Mouse (Mus musculus): Measurements from ENCODE around the gene Cacng6. TPM values are rescaled to one million over a fixed set of nuclear protein-coding genes. Genes with fewer than 3 reads are reported as not detected.

The Cacng6 gene
- polyA plus RNA-seq, 1 experiment from 2014 or later = 1.5 TPM

GRCm38 (mm10) chr7:3422051-3422450, 1.9 kb upstream of the Cacng6 start:
- no peak overlapping the region for H3K4me3 ChIP-seq
- no peak overlapping the region for H3K27ac ChIP-seq
- H3K27me3 ChIP-seq (replicated peaks) = peaks cover 43% of the 10 kb centered on the region
- H3K9ac ChIP-seq = no peak overlapping the region
- no peaks in the 10 kb centered on the region for H3K9me3 ChIP-seq
- H3K36me3 ChIP-seq = no peaks in the 10 kb centered on the region
- no peak for ATAC-seq (ENCODE audit: low FRiP score, low read depth)
- H3K4me2 ChIP-seq (replicated peaks) = no peak overlapping the region
- WGBS = 73% methylated on average over 7 of the region's 7 CpGs
- H3K4me1 ChIP-seq = peaks cover 9% of the 10 kb centered on the region

- H3K27me3 ChIP-seq (replicated peaks) = peaks cover 40% of the 10 kb centered on the region
- H3K4me2 ChIP-seq (replicated peaks) = peak overlapping the region; percentile 56
- H3K9ac ChIP-seq = no peak overlapping the region
- no peak overlapping the region for H3K27ac ChIP-seq
- peak; percentile 57 for ATAC-seq (ENCODE audit: low FRiP score, low read depth)
- no peaks in the 10 kb centered on the region for H3K9me3 ChIP-seq
- no peaks in the 10 kb centered on the region for H3K36me3 ChIP-seq
- H3K4me3 ChIP-seq = peak overlapping the region; percentile 24
- peaks cover 9% of the 10 kb centered on the region for H3K4me1 ChIP-seq
- WGBS = under 1% methylated on average over 30 of the region's 30 CpGs
These were observed 565 bp upstream of the Cacng6 start for GRCm38 (mm10) chr7:3423430-3423829.

GRCm38 (mm10) chr7:3425141-3425540, 1.1 kb downstream of the Cacng6 start:
- Histone ChIP-seq H3K4me3 (no peak overlapping the region), H3K9ac (no peak overlapping the region), H3K4me2 (replicated peaks) (no peak overlapping the region), H3K27me3 (replicated peaks) (peaks cover 36% of the 10 kb centered on the region), H3K27ac (no peak overlapping the region), H3K36me3 (no peaks in the 10 kb centered on the region), H3K4me1 (peaks cover 9% of the 10 kb centered on the region), H3K9me3 (no peaks in the 10 kb centered on the region)
- 95% methylated on average over 5 of the region's 5 CpGs for WGBS
- no peak for ATAC-seq (ENCODE audit: low FRiP score, low read depth)

- Histone ChIP-seq H3K4me2 (replicated peaks) (no peak overlapping the region), H3K36me3 (no peaks in the 10 kb centered on the region), H3K9me3 (no peaks in the 10 kb centered on the region), H3K27ac (no peak overlapping the region), H3K4me1 (no peaks in the 10 kb centered on the region), H3K4me3 (no peak overlapping the region), H3K9ac (no peak overlapping the region), H3K27me3 (replicated peaks) (peaks cover 3% of the 10 kb centered on the region)
- WGBS = 80% methylated on average over 6 of the region's 6 CpGs
- no peak for ATAC-seq (ENCODE audit: low FRiP score, low read depth)
These were observed 6.2 kb downstream of the Cacng6 start for GRCm38 (mm10) chr7:3430161-3430560.

GRCm38 (mm10) chr7:3432066-3432465, 8.1 kb downstream of the Cacng6 start:
- Histone ChIP-seq H3K9ac (no peak overlapping the region), H3K4me1 (no peaks in the 10 kb centered on the region), H3K36me3 (no peaks in the 10 kb centered on the region), H3K4me3 (no peak overlapping the region), H3K4me2 (replicated peaks) (no peak overlapping the region), H3K9me3 (no peaks in the 10 kb centered on the region), H3K27me3 (replicated peaks) (no peaks in the 10 kb centered on the region), H3K27ac (no peak overlapping the region)
- WGBS = 75% methylated on average over 1 of the region's 1 CpGs
- no peak for ATAC-seq (ENCODE audit: low FRiP score, low read depth)

- H3K9me3 ChIP-seq = no peaks in the 10 kb centered on the region
- 66% methylated on average over 5 of the region's 5 CpGs for WGBS
- no peak overlapping the region for H3K4me2 ChIP-seq (replicated peaks)
- H3K27me3 ChIP-seq (replicated peaks) = no peaks in the 10 kb centered on the region
- H3K9ac ChIP-seq = no peak overlapping the region
- H3K27ac ChIP-seq = no peak overlapping the region
- ATAC-seq (ENCODE audit: low FRiP score, low read depth) = no peak
- H3K4me3 ChIP-seq = no peak overlapping the region
- no peaks in the 10 kb centered on the region for H3K36me3 ChIP-seq
- H3K4me1 ChIP-seq = no peaks in the 10 kb centered on the region
These were observed 13.9 kb downstream of the Cacng6 start for GRCm38 (mm10) chr7:3437941-3438340.

- Histone ChIP-seq H3K9ac (no peak overlapping the region), H3K27me3 (replicated peaks) (no peaks in the 10 kb centered on the region), H3K4me3 (no peak overlapping the region), H3K36me3 (no peaks in the 10 kb centered on the region), H3K4me1 (no peaks in the 10 kb centered on the region), H3K27ac (no peak overlapping the region), H3K4me2 (replicated peaks) (no peak overlapping the region), H3K9me3 (no peaks in the 10 kb centered on the region)
- no peak for ATAC-seq (ENCODE audit: low FRiP score, low read depth)
- WGBS = 88% methylated on average over 11 of the region's 11 CpGs
These were observed 16.0 kb downstream of the Cacng6 start for GRCm38 (mm10) chr7:3439984-3440383.

GRCm38 (mm10) chr7:3440526-3440925, 16.5 kb downstream of the Cacng6 start:
- H3K9ac ChIP-seq = no peak overlapping the region
- H3K27me3 ChIP-seq (replicated peaks) = no peaks in the 10 kb centered on the region
- no peaks in the 10 kb centered on the region for H3K36me3 ChIP-seq
- no peak overlapping the region for H3K4me3 ChIP-seq
- no peak overlapping the region for H3K27ac ChIP-seq
- H3K9me3 ChIP-seq = no peaks in the 10 kb centered on the region
- no peaks in the 10 kb centered on the region for H3K4me1 ChIP-seq
- ATAC-seq (ENCODE audit: low FRiP score, low read depth) = no peak
- WGBS = 86% methylated on average over 8 of the region's 8 CpGs
- no peak overlapping the region for H3K4me2 ChIP-seq (replicated peaks)

- no peaks in the 10 kb centered on the region for H3K4me1 ChIP-seq
- no peak overlapping the region for H3K27ac ChIP-seq
- no peak for ATAC-seq (ENCODE audit: low FRiP score, low read depth)
- no peak overlapping the region for H3K4me2 ChIP-seq (replicated peaks)
- H3K9me3 ChIP-seq = no peaks in the 10 kb centered on the region
- 86% methylated on average over 10 of the region's 10 CpGs for WGBS
- no peak overlapping the region for H3K4me3 ChIP-seq
- no peak overlapping the region for H3K9ac ChIP-seq
- H3K36me3 ChIP-seq = no peaks in the 10 kb centered on the region
- H3K27me3 ChIP-seq (replicated peaks) = no peaks in the 10 kb centered on the region
These were observed 18.6 kb downstream of the Cacng6 start for GRCm38 (mm10) chr7:3442476-3443062.

GRCm38 (mm10) chr7:3444678-3445077, 20.7 kb downstream of the Cacng6 start:
- Histone ChIP-seq H3K4me3 (no peak overlapping the region), H3K9ac (no peak overlapping the region), H3K4me2 (replicated peaks) (no peak overlapping the region), H3K27me3 (replicated peaks) (no peaks in the 10 kb centered on the region), H3K4me1 (no peaks in the 10 kb centered on the region), H3K9me3 (no peaks in the 10 kb centered on the region), H3K27ac (no peak overlapping the region), H3K36me3 (no peaks in the 10 kb centered on the region)
- ATAC-seq (ENCODE audit: low FRiP score, low read depth) = no peak
- 82% methylated on average over 3 of the region's 3 CpGs for WGBS

GRCm38 (mm10) chr7:3446584-3446983, 22.6 kb downstream of the Cacng6 start:
- no peak overlapping the region for H3K27ac ChIP-seq
- H3K9me3 ChIP-seq = no peaks in the 10 kb centered on the region
- WGBS = 90% methylated on average over 3 of the region's 3 CpGs
- no peak overlapping the region for H3K9ac ChIP-seq
- H3K4me2 ChIP-seq (replicated peaks) = no peak overlapping the region
- no peaks in the 10 kb centered on the region for H3K4me1 ChIP-seq
- no peaks in the 10 kb centered on the region for H3K36me3 ChIP-seq
- H3K27me3 ChIP-seq (replicated peaks) = no peaks in the 10 kb centered on the region
- ATAC-seq (ENCODE audit: low FRiP score, low read depth) = no peak
- no peak overlapping the region for H3K4me3 ChIP-seq

GRCm38 (mm10) chr7:3447026-3447425, 23.0 kb downstream of the Cacng6 start:
- Histone ChIP-seq H3K9ac (no peak overlapping the region), H3K36me3 (no peaks in the 10 kb centered on the region), H3K4me2 (replicated peaks) (no peak overlapping the region), H3K4me3 (no peak overlapping the region), H3K27me3 (replicated peaks) (no peaks in the 10 kb centered on the region), H3K4me1 (no peaks in the 10 kb centered on the region), H3K27ac (no peak overlapping the region), H3K9me3 (no peaks in the 10 kb centered on the region)
- 84% methylated on average over 4 of the region's 4 CpGs for WGBS
- ATAC-seq (ENCODE audit: low FRiP score, low read depth) = no peak

GRCm38 (mm10) chr7:3448737-3449454, 24.9 kb downstream of the Cacng6 start:
- H3K36me3 ChIP-seq = no peaks in the 10 kb centered on the region
- no peak overlapping the region for H3K4me3 ChIP-seq
- H3K4me2 ChIP-seq (replicated peaks) = no peak overlapping the region
- ATAC-seq (ENCODE audit: low FRiP score, low read depth) = peak; percentile 76
- no peaks in the 10 kb centered on the region for H3K27me3 ChIP-seq (replicated peaks)
- no peak overlapping the region for H3K27ac ChIP-seq
- no peaks in the 10 kb centered on the region for H3K9me3 ChIP-seq
- no peak overlapping the region for H3K9ac ChIP-seq
- 19% methylated on average over 15 of the region's 15 CpGs for WGBS
- H3K4me1 ChIP-seq = no peaks in the 10 kb centered on the region

All from neural tube, embryonic 12.5 days (tissue).